Mouse (Mus musculus): ENCODE data around the gene Tmem132d. TPM values are rescaled to one million over a fixed set of nuclear protein-coding genes. Genes with fewer than 3 reads are reported as not detected.

The Tmem132d gene
- polyA plus RNA-seq, 1 experiment from 2014 or later: not detected

DNA sequence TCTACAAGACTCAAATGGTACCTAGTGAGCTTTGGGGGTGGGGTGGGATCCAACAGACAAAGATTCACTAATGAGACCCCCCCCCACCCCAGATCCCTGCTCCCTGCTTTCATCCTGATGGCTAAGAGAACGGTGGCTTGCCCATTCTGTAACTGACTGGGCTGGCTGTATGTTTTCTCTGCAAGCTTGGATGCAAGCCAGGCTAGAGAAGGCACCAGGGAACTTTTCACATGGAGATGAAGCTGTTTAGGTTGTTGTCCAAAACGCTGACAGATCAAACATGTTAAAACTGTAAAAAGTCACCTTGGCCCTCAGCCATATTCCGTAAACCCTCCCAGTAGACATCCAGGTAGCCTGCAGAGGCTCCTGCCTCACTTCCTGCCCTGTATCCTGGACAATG lies 313.7 kb downstream of the Tmem132d start:
- Histone ChIP-seq H3K4me2 (ENCODE audit: low read depth, low read length) (no peak overlapping the region), H3K27ac (ENCODE audit: low read length) (no peak overlapping the region), H3K9ac (ENCODE audit: low read depth, low read length) (no peak overlapping the region), H3K4me1 (ENCODE audit: control insufficient read depth, low read depth, low read length) (no peaks in the 10 kb centered on the region), H3K4me3 (ENCODE audit: low read depth, low read length) (no peak overlapping the region), H3K36me3 (ENCODE audit: control insufficient read depth, insufficient read depth) (no peaks in the 10 kb centered on the region), H3K9me3 (replicated peaks; ENCODE audit: control insufficient read depth, low read length) (no peaks in the 10 kb centered on the region; the same call in 1 of the 2 replicates), H3K27me3 (ENCODE audit: control insufficient read depth, insufficient read depth, low read depth, low read length) (no peaks in the 10 kb centered on the region)
- no peak for ATAC-seq (ENCODE audit: low read depth)
- 45% methylated on average over 3 of the region's 3 CpGs for WGBS (ENCODE audit: insufficient replicate concordance)

DNA sequence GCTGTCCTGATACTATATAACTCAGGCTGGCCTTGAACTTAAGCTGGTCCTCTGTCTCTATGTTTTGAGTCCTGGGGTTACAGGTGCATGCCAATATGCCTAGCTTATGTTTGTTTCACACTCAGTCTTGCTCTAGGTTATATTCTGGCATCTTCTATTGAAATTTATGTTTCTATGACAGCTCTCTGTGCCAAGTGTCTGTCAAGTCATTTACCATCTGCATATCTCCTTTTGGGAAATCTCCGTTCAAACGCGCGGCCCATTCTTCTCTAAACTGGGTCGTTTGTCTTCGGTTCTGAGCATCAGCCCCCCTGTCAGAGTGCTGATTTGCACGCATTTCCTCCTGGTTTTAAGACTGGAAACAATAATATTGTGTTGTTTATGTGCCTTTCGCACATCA lies 319.8 kb downstream of the Tmem132d start:
- no peak overlapping the region for H3K9ac ChIP-seq (ENCODE audit: low read depth, low read length)
- H3K9me3 ChIP-seq (replicated peaks; ENCODE audit: control insufficient read depth, low read length): no peaks in the 10 kb centered on the region; the same call in none of the 2 replicates
- H3K27ac ChIP-seq (ENCODE audit: low read length): no peak overlapping the region
- no peaks in the 10 kb centered on the region for H3K4me1 ChIP-seq (ENCODE audit: control insufficient read depth, low read depth, low read length)
- 72% methylated on average over 8 of the region's 8 CpGs for WGBS (ENCODE audit: insufficient replicate concordance)
- no peak overlapping the region for H3K4me2 ChIP-seq (ENCODE audit: low read depth, low read length)
- no peak for ATAC-seq (ENCODE audit: low read depth)
- no peaks in the 10 kb centered on the region for H3K27me3 ChIP-seq (ENCODE audit: control insufficient read depth, insufficient read depth, low read depth, low read length)
- H3K36me3 ChIP-seq (ENCODE audit: control insufficient read depth, insufficient read depth): no peaks in the 10 kb centered on the region
- H3K4me3 ChIP-seq (ENCODE audit: low read depth, low read length): no peak overlapping the region

GRCm38 (mm10) chr5:128112518-128112917 lies 320.4 kb downstream of the Tmem132d start:
- Histone ChIP-seq H3K4me1 (ENCODE audit: control insufficient read depth, low read depth, low read length) (no peaks in the 10 kb centered on the region), H3K36me3 (ENCODE audit: control insufficient read depth, insufficient read depth) (no peaks in the 10 kb centered on the region), H3K9ac (ENCODE audit: low read depth, low read length) (no peak overlapping the region), H3K4me3 (ENCODE audit: low read depth, low read length) (no peak overlapping the region), H3K27me3 (ENCODE audit: control insufficient read depth, insufficient read depth, low read depth, low read length) (no peaks in the 10 kb centered on the region), H3K27ac (ENCODE audit: low read length) (no peak overlapping the region), H3K9me3 (replicated peaks; ENCODE audit: control insufficient read depth, low read length) (no peaks in the 10 kb centered on the region; the same call in none of the 2 replicates), H3K4me2 (ENCODE audit: low read depth, low read length) (no peak overlapping the region)
- 79% methylated on average over 3 of the region's 3 CpGs for WGBS (ENCODE audit: insufficient replicate concordance)
- ATAC-seq (ENCODE audit: low read depth): no peak

- no peak overlapping the region for H3K4me2 ChIP-seq (ENCODE audit: low read depth, low read length)
- H3K36me3 ChIP-seq (ENCODE audit: control insufficient read depth, insufficient read depth): no peaks in the 10 kb centered on the region
- H3K4me3 ChIP-seq (ENCODE audit: low read depth, low read length): no peak overlapping the region
- no peaks in the 10 kb centered on the region for H3K4me1 ChIP-seq (ENCODE audit: control insufficient read depth, low read depth, low read length)
- H3K27ac ChIP-seq (ENCODE audit: low read length): no peak overlapping the region
- WGBS (ENCODE audit: insufficient replicate concordance): 52% methylated on average over 5 of the region's 5 CpGs
- H3K9me3 ChIP-seq (replicated peaks; ENCODE audit: control insufficient read depth, low read length): no peaks in the 10 kb centered on the region; the same call in none of the 2 replicates
- H3K27me3 ChIP-seq (ENCODE audit: control insufficient read depth, insufficient read depth, low read depth, low read length): no peaks in the 10 kb centered on the region
- no peak for ATAC-seq (ENCODE audit: low read depth)
- H3K9ac ChIP-seq (ENCODE audit: low read depth, low read length): no peak overlapping the region
Observed at GRCm38 (mm10) chr5:128111664-128112063, 321.2 kb downstream of the Tmem132d start.

- no peaks in the 10 kb centered on the region for H3K27me3 ChIP-seq (ENCODE audit: control insufficient read depth, insufficient read depth, low read depth, low read length)
- WGBS (ENCODE audit: insufficient replicate concordance): 63% methylated on average over 8 of the region's 8 CpGs
- no peak for ATAC-seq (ENCODE audit: low read depth)
- no peaks in the 10 kb centered on the region for H3K36me3 ChIP-seq (ENCODE audit: control insufficient read depth, insufficient read depth)
- H3K9ac ChIP-seq (ENCODE audit: low read depth, low read length): no peak overlapping the region
- no peak overlapping the region for H3K4me3 ChIP-seq (ENCODE audit: low read depth, low read length)
- H3K4me1 ChIP-seq (ENCODE audit: control insufficient read depth, low read depth, low read length): no peaks in the 10 kb centered on the region
- H3K4me2 ChIP-seq (ENCODE audit: low read depth, low read length): no peak overlapping the region
- no peak overlapping the region for H3K27ac ChIP-seq (ENCODE audit: low read length)
- H3K9me3 ChIP-seq (replicated peaks; ENCODE audit: control insufficient read depth, low read length): no peaks in the 10 kb centered on the region; the same call in 1 of the 2 replicates
Observed at GRCm38 (mm10) chr5:128102556-128102955, 330.3 kb downstream of the Tmem132d start.

- WGBS (ENCODE audit: insufficient replicate concordance): 44% methylated on average over 5 of the region's 5 CpGs
- no peaks in the 10 kb centered on the region for H3K4me1 ChIP-seq (ENCODE audit: control insufficient read depth, low read depth, low read length)
- no peak overlapping the region for H3K27ac ChIP-seq (ENCODE audit: low read length)
- ATAC-seq (ENCODE audit: low read depth): no peak
- no peak overlapping the region for H3K9ac ChIP-seq (ENCODE audit: low read depth, low read length)
- no peaks in the 10 kb centered on the region; the same call in none of the 2 replicates for H3K9me3 ChIP-seq (replicated peaks; ENCODE audit: control insufficient read depth, low read length)
- no peaks in the 10 kb centered on the region for H3K27me3 ChIP-seq (ENCODE audit: control insufficient read depth, insufficient read depth, low read depth, low read length)
- no peaks in the 10 kb centered on the region for H3K36me3 ChIP-seq (ENCODE audit: control insufficient read depth, insufficient read depth)
- no peak overlapping the region for H3K4me3 ChIP-seq (ENCODE audit: low read depth, low read length)
- H3K4me2 ChIP-seq (ENCODE audit: low read depth, low read length): no peak overlapping the region
Observed at GRCm38 (mm10) chr5:128100331-128100730, 332.5 kb downstream of the Tmem132d start.

GRCm38 (mm10) chr5:128099439-128099838 lies 333.4 kb downstream of the Tmem132d start:
- Histone ChIP-seq H3K27ac (ENCODE audit: low read length) (no peak overlapping the region), H3K36me3 (ENCODE audit: control insufficient read depth, insufficient read depth) (no peaks in the 10 kb centered on the region), H3K9ac (ENCODE audit: low read depth, low read length) (no peak overlapping the region), H3K4me3 (ENCODE audit: low read depth, low read length) (no peak overlapping the region), H3K4me2 (ENCODE audit: low read depth, low read length) (no peak overlapping the region), H3K4me1 (ENCODE audit: control insufficient read depth, low read depth, low read length) (no peaks in the 10 kb centered on the region), H3K27me3 (ENCODE audit: control insufficient read depth, insufficient read depth, low read depth, low read length) (no peaks in the 10 kb centered on the region), H3K9me3 (replicated peaks; ENCODE audit: control insufficient read depth, low read length) (no peaks in the 10 kb centered on the region; the same call in none of the 2 replicates)
- ATAC-seq (ENCODE audit: low read depth): no peak
- 57% methylated on average over 2 of the region's 2 CpGs for WGBS (ENCODE audit: insufficient replicate concordance)

GRCm38 (mm10) chr5:128090578-128090977 lies 342.3 kb downstream of the Tmem132d start:
- ATAC-seq (ENCODE audit: low read depth): no peak
- H3K27ac ChIP-seq (ENCODE audit: low read length): no peak overlapping the region
- WGBS (ENCODE audit: insufficient replicate concordance): 57% methylated on average over 5 of the region's 5 CpGs

DNA sequence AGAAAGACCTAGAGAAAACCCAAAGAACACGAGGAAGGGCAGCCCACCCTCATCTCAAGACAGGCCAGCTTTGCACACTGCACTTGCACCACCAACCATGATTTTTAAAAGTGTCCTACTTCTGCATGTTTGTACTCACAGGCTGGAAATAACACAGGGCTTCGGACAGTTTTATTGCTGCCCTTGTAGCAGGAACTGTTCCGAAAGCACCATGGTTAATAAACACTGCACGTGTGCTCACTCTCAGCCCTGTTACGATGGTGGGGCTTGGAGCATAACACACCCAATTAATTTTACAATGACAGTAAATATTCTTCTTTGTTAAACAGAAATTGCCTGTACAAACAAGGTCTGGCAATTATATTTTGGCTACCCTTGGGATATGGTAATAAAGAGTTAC lies 357.4 kb downstream of the Tmem132d start:
- no peak overlapping the region for H3K4me3 ChIP-seq (ENCODE audit: low read depth, low read length)
- ATAC-seq (ENCODE audit: low read depth): no peak
- WGBS (ENCODE audit: insufficient replicate concordance): 58% methylated on average over 5 of the region's 5 CpGs

More at GRCm38 (mm10) chr5:128090578-128090977, 342.3 kb downstream of the Tmem132d start:
- Histone ChIP-seq H3K9me3 (replicated peaks; ENCODE audit: control insufficient read depth, low read length) (peaks cover 3% of the 10 kb centered on the region; the same call in 1 of the 2 replicates), H3K36me3 (ENCODE audit: control insufficient read depth, insufficient read depth) (no peaks in the 10 kb centered on the region), H3K9ac (ENCODE audit: low read depth, low read length) (no peak overlapping the region), H3K4me1 (ENCODE audit: control insufficient read depth, low read depth, low read length) (no peaks in the 10 kb centered on the region), H3K4me3 (ENCODE audit: low read depth, low read length) (no peak overlapping the region), H3K4me2 (ENCODE audit: low read depth, low read length) (no peak overlapping the region), H3K27me3 (ENCODE audit: control insufficient read depth, insufficient read depth, low read depth, low read length) (no peaks in the 10 kb centered on the region)

More for the DNA sequence above, 357.4 kb downstream of the Tmem132d start:
- Histone ChIP-seq H3K9ac (ENCODE audit: low read depth, low read length) (no peak overlapping the region), H3K4me1 (ENCODE audit: control insufficient read depth, low read depth, low read length) (no peaks in the 10 kb centered on the region), H3K27me3 (ENCODE audit: control insufficient read depth, insufficient read depth, low read depth, low read length) (no peaks in the 10 kb centered on the region), H3K36me3 (ENCODE audit: control insufficient read depth, insufficient read depth) (no peaks in the 10 kb centered on the region), H3K9me3 (replicated peaks; ENCODE audit: control insufficient read depth, low read length) (no peaks in the 10 kb centered on the region), H3K4me2 (ENCODE audit: low read depth, low read length) (no peak overlapping the region), H3K27ac (ENCODE audit: low read length) (no peak overlapping the region)

Measured in liver, embryonic 16.5 days (tissue).